Mouse (Mus musculus): ENCODE data around the gene Cntn3. TPM values are rescaled to one million over a fixed set of nuclear protein-coding genes. Genes with fewer than 3 reads are reported as not detected.

Cntn3 gene
- total RNA-seq, 1 experiment from 2014 or later, result 0.52 TPM

GRCm38 (mm10) chr6:102478320-102479080 is 94.4 kb downstream of the Cntn3 start:
- DNase-seq, result no peak

- no peak for DNase-seq
Measured at GRCm38 (mm10) chr6:102438353-102438752, 134.5 kb downstream of the Cntn3 start.

GRCm38 (mm10) chr6:102427549-102427948 is 145.4 kb downstream of the Cntn3 start:
- DNase-seq, result no peak

- no peak for DNase-seq
Measured at GRCm38 (mm10) chr6:102421781-102422180, 151.1 kb downstream of the Cntn3 start.

- DNase-seq, result no peak
Measured at GRCm38 (mm10) chr6:102388590-102388989, 184.3 kb downstream of the Cntn3 start.

GRCm38 (mm10) chr6:102372112-102372511 is 200.8 kb downstream of the Cntn3 start:
- no peak for DNase-seq

- no peak for DNase-seq
Measured at GRCm38 (mm10) chr6:102363880-102364279, 209.0 kb downstream of the Cntn3 start.

GRCm38 (mm10) chr6:102363291-102363832 is 209.5 kb downstream of the Cntn3 start:
- DNase-seq, result no peak

- no peak for DNase-seq
Measured at GRCm38 (mm10) chr6:102332144-102332543, 240.8 kb downstream of the Cntn3 start.

- DNase-seq, result no peak
Measured at GRCm38 (mm10) chr6:102326711-102327110, 246.2 kb downstream of the Cntn3 start.

- DNase-seq, result no peak
Measured at GRCm38 (mm10) chr6:102322614-102323284, 250.2 kb downstream of the Cntn3 start.

- no peak for DNase-seq
Measured at GRCm38 (mm10) chr6:102319755-102320154, 253.1 kb downstream of the Cntn3 start.

- DNase-seq, result no peak
Measured at GRCm38 (mm10) chr6:102282889-102283288, 290.0 kb downstream of the Cntn3 start.

GRCm38 (mm10) chr6:102231015-102231414 is 341.9 kb downstream of the Cntn3 start:
- DNase-seq, result no peak

- DNase-seq, result no peak
Measured at GRCm38 (mm10) chr6:102186316-102186715, 386.6 kb downstream of the Cntn3 start.

GRCm38 (mm10) chr6:102170913-102171312 is 402.0 kb downstream of the Cntn3 start:
- DNase-seq, result no peak

- DNase-seq, result no peak
Measured at GRCm38 (mm10) chr6:102161186-102161585, 411.7 kb downstream of the Cntn3 start.

GRCm38 (mm10) chr6:102121676-102122075 is 451.2 kb downstream of the Cntn3 start:
- no peak for DNase-seq

GRCm38 (mm10) chr6:102120003-102120402 is 452.9 kb downstream of the Cntn3 start:
- no peak for DNase-seq

GRCm38 (mm10) chr6:102113629-102114028 is 459.3 kb downstream of the Cntn3 start:
- no peak for DNase-seq
